Mouse (Mus musculus) embryo, embryonic 11 days (tissue): ENCODE measurements at regions not wholly inside any gene's neighbourhood (a gene's known extent, or its start where the extent isn't known, plus 50 kb on each side); places are given as distances from the start of the nearest gene placed in this dataset.

ENCODE experiments used
- DNase-seq: peaks from one replicate; pipeline ENCODE4 v3.0.0-alpha.2; 2015

DNA sequence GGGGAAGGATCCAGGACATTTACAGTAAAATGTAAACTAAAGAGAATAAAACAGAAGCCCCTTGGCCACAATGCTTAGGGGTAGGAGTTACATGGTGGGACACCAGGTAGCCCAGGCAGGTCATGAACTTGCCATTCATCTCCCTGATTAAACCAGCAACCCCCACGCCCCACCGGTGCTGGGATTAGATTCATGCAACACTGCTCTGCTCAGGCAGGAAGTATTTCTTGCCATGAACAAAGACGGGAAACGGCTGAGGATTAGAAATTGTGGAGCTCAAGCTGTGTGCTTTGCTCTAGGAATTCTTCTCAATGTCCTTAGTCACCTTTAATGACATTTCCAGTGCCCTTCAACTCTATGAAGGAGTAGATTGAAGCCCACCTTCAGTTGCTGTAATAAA, 93.2 kb upstream of the Ubl3 start:
- no peak for DNase-seq

DNA sequence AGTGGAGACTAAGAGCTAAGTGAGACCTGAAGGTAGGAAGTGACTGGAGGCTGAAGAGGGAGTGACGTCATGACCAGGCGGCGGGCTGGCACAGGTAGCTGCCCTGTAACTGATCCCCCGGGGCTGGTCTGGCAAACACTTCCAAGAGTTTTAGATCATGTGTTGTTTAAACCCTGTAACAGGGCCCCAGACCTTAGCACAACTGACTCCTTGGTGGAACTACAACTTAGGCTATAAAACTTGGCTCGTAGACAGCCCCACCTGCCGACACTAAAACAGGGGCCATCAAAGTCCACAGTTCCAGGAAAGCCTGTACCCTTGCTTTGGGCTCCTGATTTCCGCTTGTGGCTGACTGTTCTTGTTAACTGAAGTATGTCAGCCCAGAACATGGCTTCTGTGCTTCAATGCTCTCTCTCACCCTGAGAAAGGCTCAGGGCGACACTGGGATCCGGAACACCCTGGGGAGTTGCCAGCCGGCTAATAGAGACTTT, 92.6 kb upstream of the Ubl3 start:
- no peak for DNase-seq

DNA sequence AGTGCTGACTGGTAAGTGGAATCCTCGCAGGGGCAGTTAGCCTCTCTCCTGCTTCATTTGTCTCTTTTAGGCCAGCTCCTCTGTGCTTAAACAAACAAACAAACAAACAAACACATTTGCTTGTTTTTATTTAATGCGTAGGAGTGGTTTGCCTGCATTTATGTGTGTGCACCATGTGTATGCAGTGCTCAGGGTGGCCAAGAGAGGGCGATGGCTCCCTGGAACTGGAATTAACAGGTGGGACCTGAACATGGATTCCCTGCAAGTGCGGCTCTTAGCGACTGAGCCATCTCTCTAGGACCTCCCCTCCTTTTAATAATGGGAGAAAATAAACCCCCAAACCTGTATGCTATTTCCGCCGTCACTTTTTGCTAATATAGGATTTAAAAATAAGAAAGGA, 91.8 kb upstream of the Ubl3 start:
- DNase-seq, result no peak

DNA sequence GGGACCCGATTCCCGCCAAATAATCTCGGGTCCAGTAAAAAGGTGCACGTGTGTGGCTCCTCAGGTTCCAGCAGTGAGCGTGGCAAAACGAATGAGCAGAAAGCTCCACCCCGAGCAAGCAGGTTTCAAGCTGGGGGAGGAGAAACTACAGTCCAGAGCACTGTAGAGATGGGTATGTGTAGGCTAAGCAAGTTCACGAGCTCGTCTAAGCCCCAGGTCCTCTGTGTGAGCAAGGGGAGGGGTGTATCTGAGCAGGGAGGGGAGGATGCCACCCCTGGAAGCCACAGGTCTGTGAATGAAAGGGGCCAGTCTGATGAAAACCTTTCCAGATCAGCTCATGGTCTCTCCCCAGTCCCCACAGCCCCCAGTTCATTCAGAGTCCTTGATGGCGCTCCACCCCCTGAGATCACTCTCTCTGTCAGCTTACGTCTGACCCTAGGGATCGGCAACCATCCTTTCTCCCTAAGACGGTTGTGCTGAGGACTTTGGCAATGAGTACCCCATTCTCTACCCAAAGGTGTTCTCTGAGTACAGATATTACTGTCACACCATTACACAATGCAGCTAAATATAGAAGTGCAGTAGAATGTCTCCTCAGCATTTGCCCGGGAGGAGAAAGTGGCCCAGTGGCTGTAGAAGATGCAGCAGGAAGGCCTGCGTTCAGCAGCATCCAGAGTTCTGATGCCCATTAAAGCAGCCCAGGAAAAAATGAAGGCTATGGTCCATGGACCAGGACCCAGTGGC, 89.2 kb upstream of the Ubl3 start:
- DNase-seq, result no peak

DNA sequence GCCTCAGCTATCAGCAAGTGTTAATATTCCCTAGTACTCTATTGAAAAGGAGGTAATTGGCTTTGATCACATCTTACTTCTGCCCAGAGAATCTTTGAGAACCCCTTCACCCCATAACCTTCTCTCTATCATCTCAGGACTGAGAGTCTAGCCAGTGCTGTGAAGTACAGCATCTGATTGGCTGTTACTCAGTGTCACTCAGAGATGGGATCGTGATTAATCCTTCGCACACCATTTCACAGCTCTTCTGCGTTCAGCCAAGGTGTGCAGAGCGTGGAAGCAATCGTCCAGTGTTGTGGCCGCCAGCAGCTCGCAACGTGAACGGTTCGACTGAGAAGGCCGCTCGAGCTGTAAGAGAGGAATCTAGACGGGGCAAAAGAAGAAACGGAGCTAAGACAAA, 87.9 kb upstream of the Ubl3 start:
- no peak for DNase-seq

DNA sequence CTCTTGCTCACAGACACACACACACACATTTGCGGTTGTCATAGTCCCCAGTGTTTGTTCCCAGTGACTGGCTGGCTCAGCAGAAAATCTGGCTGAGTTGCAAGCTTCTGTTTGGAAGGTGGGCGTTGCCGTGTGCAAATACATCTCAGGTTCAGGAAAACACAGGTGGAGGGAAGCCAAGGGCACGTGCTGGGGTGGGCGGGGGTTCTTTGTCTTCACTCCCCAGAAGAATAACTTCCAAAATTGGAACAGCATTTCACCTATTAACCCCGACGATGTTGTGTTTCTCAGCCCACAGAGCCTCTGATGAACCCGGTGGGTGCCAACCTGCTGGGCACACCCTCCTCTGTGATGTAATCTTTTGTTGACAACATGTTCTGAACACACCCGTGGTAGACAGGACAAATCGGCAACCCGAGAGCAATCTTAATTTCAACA, 82.3 kb upstream of the Ubl3 start:
- no peak for DNase-seq

DNA sequence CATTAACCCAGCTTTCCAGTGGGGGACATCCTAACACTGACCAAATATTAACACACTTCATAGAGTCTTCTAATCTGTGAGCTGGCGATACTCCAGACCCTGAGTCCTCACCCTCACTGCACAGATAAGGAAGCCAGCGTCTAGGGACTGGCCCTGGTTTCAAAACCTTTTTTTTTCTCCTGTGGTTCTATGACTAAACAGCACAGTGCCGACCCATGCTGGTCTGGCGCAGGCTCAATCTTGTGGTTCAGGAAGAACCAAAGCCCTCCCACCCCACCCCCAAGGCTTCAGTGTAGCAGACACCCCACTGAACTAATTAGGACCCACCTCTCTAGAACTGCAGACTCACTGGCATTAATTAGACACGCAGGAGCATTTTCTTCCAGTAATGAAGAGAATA, 81.4 kb upstream of the Ubl3 start:
- no peak for DNase-seq

DNA sequence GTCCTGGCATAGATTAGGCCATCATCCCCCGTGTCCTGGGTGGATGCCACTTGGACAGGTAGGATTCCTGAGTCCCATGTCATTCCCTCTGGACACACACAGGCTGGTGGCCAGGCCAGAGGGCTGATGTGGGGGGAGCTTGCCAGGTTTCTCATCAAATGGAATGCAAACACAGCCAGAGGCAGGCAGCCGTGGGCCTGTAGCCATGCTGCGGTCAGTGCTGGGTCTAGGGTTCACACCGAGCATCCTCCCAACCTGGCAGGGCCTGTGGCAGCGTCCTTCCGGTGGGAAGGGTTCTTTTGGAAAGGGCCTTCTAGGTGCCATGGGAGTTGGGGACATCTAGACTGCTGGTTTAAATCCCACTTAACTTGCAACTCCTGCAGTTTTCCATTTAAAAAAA, 80.7 kb upstream of the Ubl3 start:
- DNase-seq, result no peak

DNA sequence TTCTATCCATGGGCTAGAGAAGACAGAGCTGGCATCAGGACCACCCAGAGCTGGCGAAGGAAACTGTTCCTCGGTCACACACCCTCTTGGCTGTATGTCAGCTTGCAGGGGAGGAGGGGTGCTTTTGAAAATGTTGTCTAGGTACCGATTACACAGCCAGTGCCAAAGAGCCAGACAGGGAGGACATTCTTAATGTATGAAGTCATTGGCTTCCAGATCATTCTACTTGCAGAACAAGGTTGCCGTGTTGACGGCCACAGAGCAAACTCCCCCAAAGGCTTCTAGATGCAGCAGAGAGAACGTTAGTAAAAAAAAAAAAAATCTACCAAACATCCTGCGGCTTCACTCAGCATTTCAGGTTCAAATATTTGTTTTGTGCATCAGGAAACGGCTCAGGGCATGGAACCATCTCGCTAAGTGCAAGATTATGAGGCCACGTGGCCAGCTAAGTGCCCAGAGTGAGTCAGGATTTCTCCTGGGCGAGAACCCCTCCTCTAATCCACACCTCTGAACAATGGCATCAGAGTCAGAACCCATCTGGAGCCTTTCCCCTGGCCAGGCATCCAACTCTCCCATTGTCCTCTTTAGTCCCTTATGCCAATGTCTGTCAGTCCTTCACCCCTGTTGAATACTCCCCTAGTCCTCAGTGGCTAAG, 80.1 kb upstream of the Ubl3 start:
- DNase-seq, result no peak

DNA sequence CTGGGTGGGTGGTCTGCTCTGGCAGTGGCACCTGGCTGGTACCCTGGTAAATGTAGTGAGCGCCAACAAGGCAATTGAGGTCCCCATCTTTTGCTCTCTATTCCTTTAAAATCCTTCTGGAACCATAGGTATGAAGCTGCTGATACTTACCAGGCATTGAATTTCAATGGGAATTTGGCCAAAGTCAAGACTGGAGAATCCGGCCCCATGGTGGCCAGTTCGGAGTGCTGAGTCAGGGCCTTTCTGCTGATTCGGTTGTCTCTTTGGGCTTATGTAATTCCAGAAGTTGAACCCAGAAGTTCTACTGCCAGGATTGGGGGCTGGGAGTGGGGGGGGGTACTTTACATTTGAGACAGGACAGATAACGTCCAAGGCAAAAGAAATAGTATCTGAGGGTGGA, 79.0 kb upstream of the Ubl3 start:
- DNase-seq, result no peak

DNA sequence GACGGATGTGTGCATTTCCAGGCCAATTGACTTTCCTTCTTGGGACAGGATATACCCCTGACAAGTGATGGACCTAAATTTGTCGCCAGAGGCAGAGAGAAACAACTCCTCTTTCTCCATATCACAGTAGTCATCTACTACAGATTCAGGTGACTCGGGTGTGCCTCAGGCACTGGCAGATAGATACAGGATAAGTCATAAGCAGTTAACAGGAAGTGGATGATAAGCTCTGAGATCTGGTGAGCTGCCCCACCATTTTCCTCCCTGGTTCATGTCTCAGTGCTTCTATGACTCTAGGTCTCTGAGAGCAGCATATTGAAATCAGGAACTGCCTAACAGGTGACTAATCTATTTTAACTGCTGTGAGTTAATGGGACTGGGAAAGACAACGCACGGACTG, 73.4 kb upstream of the Ubl3 start:
- DNase-seq, result no peak

DNA sequence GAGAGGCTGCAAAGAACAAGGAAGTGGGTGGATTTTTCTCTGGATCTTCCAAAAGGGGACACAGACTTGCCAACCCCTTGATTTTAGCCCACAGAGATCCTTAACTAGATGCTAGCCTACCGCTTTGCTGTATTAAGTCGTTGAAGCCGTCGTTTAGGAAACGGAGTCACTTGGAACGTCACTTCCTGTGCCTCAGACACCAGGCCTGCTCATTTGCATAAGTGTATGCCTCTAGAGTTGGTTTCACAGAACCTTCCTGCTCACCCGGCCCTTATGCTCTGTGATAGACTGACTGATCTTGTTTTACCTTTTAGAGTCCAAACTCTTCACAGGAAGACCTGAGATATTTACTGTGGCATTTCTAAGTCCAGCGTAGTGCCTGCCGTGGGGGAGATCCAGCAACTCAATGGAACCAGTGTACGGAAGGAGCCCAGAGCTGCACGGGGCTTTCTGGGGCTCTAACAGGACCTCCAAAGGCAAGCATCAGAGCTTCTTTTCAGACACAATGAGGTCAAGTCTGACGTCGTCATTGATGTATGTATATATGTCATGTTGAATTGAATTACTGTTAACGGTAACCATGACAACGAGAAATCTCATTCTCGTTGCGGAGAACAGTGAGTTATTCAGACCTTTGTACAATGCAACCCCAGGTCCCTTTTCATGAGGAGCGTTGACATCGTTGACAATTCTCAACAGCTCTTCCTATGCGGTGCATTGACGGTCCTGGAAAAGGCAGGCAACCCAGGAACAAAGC, 72.2 kb upstream of the Ubl3 start:
- peak; percentile 52 for DNase-seq

DNA sequence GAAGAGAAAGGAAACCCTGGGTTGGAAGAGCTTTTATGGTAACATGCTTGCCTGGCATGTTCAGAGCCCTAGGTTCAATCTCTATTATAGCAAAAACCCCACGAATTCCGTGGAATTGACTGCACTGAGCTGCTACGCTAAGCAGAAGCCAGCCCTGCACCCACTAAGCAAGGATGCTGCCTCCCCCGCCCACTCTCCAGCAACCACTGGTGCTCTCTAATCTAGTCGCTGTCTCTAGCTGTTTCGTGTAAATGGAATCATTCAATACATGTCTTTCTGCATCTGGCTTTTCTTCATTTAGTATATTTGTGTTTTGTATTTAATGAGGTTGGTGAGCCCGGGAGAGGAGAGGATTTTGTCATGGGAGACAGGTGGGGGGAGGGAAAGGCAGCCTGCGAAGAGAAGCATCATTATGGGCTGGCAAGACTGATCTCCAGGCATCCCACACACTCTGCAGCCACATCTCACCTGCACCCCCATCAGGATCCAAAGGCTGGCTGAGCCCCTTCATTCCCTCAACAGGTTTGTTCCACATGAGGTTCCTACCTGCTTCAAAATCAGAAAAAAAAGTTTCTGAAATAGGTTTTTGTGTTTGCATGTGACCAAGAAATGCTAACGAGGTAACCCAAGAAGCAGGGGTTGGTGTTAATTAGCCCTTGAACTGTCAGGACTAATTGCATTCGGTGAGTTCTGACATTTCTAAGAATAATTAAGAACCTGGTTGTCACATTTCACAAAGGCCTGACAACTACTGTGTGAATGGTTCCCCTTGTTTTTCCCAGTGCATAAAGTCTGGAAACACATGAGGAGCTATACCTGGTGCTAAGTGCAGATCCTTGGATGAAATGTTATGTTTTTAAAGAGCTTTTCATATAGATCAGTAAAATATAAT, 68.6 kb upstream of the Ubl3 start:
- no peak for DNase-seq

DNA sequence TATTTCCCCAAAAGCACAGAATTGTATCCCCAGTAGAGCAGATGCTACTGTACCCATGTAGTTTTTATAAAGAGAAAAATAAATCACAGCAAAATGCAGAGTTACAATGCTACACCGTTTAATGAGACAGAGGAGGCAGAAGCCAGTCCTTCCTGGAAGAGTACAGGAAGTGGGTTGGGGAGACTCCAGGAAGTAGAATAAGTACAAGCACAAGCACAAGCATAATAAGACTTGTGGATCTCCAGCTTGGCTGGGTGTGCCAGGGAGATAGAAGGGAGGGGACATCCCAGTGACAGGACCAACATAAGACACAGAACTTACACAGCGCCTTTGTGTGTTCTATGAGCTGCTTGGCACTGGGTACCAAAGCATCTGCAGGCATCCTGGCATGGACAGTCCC, 67.3 kb upstream of the Ubl3 start:
- DNase-seq, result no peak

DNA sequence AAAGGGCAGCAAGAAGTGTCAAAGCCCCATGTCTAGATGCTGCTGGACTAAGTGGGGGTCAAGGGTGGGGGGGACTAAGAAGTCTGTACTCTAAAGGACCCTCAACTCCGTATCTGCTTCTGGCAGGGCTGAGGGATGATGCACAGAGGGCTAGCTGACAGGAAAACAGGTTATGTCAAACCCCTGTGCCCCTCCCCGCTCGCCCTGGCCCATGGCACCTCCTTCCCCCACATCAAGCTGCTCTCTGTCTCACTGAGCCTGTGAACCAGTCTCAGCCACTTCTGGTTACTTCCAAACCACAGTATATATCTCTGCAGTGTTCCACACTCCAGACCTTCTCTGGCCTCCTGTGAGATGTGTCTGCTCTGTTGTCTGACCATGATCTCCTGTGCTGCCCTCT, 63.8 kb upstream of the Ubl3 start:
- DNase-seq, result no peak

DNA sequence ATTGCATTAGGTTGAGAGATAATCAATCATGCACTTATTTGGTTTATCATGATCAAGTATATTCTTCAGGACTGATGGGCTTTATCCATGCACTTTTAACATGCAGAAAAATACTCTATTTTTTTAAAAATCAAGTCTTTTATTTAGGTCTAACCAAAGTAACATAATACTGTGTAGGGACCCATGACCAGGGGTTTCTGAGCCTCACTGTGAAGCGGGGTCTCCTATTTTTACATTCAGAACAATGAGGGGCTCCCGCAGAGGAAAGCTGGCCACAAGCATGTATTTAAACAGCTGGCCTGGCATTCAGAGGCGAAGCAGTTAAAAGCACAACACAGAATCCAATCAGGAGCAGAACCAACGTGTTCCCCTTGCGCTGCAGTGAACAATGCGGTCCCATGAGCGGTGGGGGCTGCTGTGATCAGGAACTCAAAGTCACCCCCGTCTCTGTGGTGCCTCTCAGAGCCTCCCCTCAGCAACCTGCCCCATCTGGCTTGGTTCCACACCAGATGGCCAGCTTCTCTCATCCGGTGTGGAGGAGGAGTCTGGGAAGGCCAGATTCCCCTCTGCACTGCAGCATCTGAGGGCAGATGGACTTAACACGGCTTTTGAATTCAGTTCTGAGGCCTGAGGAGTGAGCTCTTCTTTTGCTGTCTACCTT, 63.2 kb upstream of the Ubl3 start:
- DNase-seq, result peak; percentile 65

DNA sequence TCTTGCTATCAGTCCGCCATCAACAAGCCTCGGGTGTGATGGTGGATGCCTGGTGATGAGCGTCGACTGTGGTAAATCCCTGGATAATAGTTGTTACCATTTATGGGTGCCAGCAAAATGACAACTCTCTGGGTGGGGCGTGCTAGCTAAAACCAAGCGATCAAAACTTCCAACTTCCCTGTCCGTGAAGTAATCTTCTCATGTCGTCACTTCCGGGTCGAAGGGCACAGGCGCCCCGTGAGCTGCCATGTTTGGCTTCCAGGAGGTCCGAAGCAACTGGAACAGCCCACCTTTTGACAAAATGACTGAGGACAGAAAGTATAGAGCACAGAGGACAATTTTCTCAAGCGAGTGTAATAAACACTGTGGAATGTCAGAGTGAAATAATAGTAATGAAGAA, 62.5 kb upstream of the Ubl3 start:
- no peak for DNase-seq

DNA sequence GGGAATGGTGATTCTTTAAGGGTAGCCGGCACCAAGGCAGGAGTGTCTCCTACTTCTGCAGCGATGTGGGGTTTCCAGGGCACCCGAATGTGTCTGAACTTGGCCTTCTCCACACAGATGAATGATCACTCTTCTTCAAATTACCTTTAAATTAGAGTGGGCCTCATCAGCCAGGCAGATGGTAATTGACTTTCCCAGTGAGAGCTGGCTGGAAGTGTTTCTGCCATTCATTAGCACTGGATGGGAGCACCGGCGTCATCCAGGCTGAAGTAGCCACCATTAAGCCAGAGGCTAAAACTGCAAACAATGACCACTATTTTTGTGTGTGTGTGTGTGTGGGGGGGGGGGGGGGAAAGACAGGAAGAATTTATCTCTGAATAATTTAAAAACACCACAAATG, 58.7 kb upstream of the Ubl3 start:
- no peak for DNase-seq

DNA sequence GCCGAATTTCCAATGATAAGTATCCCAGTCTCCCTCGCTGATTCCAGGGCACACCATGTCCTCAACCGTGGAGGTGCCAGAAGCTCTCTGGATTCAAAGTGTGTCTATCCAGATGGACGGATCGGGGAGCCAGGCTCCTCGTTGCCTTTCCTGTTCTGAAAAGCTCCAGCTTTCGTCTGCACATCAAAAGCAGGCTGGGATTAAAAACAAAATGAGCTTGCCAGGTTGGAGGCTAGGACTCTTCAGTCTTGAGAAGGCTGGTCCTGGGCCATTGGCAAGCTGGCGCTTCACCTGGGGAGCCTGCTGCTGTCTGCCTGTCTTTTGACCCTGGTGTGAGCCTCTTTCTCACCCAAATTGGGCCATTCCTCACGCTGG, 56.9 kb upstream of the Ubl3 start:
- no peak for DNase-seq

DNA sequence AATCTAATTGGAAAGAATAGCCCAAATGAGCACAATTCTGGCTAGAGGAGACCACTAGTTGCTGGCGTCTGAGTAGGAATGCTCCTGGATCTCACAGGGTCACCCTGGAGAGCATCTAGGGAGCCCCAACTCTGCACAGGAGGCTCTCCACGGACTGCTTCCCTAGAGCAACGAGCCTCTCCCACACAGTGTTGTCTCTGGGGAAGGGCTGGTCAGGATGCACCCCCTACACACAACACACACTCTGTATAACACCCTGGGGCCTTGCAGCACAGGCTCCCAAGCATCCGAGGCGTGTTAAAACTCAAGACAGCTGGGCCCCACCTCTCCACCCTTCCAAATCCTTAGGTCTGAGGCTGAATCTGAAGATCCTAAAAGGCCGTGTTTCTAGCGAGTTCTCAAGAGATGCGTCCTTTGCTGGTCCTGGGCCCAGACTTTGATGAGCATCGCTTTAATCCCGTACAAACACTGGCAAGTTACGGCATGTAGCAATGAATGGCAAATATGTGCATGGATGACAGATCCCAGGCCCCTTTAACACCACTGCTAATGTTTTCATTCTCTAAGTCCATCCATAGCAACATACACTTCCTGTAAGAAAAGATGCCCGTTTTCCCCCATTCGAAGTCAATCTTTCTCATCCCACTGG, 56.4 kb upstream of the Ubl3 start:
- no peak for DNase-seq

DNA sequence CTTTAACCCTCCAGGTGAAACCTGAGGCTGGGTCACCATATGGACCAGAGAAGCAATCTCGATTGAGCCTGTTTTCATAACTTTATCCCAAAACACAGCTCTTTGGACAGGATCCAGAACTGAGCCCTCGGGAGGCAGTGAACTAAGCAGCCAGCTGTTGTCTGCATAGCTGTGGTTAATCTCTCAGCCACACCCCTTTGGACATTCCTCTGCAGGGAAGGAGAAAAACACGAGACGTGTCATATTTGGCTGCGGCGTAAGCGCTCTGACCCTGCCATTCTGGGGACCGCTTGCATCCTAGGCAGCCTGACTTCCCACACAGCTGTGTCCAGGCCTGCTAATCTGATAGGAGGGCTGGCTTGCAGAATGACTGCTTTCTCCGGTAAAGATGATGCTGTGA, 55.6 kb upstream of the Ubl3 start:
- DNase-seq, result peak; percentile 44

DNA sequence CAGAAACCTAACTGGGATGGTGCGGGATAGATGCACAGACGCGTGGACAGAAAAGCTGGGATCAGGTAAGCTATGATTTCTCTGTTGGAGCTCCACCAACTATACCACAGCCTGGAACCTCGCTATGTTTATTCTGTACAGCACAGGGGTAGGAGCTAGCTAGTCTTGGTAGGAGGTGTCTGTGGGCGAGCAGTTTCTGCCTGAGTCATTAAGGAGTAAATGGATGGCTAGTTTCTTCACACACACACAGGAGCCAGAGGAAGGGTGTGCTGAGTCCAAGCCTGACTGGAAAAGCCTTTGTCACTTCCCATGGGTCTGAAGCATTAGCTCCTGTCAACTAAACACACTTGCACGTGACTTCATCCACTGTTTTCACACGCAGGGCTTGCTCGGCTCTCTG, 53.1 kb upstream of the Ubl3 start:
- no peak for DNase-seq
